Mouse (Mus musculus): ENCODE measurements at regions not wholly inside any gene's neighbourhood (a gene's known extent, or its start where the extent isn't known, plus 50 kb on each side); places are given as distances from the start of the nearest gene placed in this dataset.
"Not testable (repeated sequence)": the region's sequence is repeated elsewhere in the genome, so short reads cannot be mapped to it uniquely, and the experiment has no call there.

DNA sequence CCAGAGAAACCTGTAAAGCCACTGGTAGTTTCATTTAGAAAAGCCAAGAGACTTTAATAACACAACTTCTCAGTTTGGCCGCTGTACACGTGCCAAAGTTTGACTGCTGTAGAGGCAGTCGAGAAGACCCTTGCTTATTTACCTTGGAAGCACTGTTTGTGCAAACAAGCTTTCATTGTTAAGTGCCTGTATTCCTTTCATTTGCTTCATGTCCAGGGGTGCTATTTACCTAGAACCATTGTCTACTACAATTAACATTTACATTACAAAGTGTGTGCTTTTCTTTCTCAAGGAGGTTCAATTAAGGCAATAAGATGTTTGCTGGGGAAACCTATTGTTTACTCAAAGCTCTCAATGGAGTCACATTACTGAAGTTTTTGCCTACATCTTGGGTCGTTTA lies 236.9 kb downstream of the Mef2c start:
- intact Hi-C loops (cut with DNase I; ENCODE audit: low total_unique reads) = no loop called here
- no peak for DNase-seq

DNA sequence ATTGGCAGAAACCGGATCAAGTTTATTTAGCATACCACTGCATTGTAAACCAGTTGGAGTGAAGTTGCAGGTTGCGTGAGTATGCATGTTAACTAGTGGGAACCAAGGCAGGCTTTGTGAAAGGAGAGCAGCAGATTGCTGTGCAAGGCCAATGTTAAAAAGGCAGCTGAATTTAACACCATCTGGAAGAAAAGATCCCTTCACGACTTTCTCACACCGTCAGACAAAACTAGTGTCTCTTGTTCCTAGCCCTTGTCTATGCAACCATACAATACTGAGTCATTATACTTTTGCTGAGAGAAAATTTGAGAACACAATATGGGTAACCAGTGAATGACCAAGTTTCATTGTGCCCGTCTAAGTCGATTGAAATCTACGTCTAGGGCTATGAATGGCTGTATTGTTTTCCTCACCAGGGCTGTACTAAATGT lies 237.8 kb downstream of the Mef2c start:
- no peak for DNase-seq
- intact Hi-C loops (cut with DNase I; ENCODE audit: low total_unique reads) = no loop called here

DNA sequence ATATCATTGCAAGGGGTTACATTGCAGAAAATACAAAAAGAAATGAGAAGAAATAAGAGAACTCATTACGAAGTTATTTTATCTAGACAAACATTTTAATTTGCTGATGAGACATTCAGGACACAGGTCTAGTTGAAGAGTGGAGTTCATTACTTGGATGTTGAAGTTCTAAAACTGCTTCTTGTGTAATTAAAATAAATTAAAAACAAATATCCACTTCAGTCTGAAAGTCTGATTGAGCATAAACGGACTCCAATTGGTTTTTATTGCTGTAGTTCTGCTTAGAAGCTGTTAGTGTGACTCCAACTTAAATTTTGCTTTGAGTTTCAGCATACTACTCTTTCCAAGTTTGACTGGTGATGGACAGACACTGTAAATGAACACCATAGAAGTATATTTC lies 238.3 kb downstream of the Mef2c start:
- no peak for DNase-seq
- intact Hi-C loops (cut with DNase I; ENCODE audit: low total_unique reads) = no loop called here

DNA sequence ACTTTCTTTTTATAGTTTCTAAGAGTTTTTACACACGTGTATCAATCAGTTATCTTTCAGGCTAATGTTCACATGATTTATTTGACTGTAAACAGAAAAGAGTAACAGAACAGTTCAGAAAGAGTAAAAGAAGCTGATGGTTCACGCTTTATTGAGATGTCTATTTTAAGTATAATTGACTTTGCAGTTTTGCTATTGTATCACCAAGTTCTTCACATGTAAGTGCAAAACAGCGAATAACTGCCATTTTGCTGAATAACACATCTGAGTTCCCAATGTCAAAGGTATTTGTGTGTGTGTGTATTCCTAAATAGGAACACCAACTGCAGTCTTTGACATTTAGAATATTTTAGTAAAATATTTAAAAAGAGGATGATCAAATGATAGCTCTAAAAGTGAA lies 238.7 kb downstream of the Mef2c start:
- DNase-seq = no peak
- intact Hi-C loops (cut with DNase I; ENCODE audit: low total_unique reads) = no loop called here

DNA sequence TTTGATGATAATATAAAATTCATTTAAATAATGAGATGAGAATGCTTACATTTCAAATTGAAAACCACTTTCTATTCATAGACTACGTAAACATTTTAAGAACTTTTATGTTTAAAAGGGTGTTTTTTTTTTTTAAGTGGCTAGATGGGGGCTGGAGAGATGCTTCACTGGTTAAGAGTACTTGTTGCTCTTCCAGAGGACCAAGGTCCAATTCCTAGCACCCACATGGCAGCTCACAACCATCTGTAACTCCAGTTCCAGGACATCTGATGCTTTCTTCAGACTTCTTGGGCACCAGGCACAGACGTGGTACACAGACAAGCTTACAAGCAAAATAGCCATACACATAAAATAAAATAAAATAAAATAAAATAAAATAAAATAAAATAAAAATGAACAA lies 239.5 kb downstream of the Mef2c start:
- intact Hi-C loops (cut with DNase I; ENCODE audit: low total_unique reads) = no loop called here
- no peak for DNase-seq

DNA sequence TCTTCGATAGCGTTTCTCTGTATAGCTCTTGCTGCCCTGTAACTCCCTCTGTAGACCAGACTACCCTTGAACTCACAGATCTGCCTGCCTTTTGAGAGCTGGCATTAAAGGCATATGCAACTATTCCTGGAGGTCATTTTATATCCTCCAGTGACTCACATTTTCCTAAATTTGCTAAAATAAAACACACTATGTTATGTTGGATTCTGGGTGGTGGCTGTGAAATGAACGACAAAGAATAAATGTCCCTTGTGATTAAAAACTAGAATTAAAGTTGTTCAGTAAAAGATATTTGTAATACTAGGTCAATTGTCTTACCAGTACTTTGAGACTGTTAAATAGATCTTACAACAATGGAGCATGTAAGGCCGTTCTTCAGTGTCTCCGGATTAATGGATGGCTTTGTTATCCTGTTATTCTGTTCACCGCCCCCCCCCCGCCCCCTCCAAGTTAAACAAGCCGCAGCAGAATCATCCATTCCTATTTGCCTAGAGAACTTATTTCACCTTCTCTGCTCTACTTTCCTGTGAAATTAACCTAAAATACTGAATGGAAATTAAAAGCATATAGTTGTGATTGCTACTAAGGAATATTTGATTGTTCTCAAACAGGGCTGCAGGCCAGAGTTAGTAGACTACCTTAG lies 240.4 kb downstream of the Mef2c start:
- DNase-seq = no peak
- intact Hi-C loops (cut with DNase I; ENCODE audit: low total_unique reads) = no loop called here

DNA sequence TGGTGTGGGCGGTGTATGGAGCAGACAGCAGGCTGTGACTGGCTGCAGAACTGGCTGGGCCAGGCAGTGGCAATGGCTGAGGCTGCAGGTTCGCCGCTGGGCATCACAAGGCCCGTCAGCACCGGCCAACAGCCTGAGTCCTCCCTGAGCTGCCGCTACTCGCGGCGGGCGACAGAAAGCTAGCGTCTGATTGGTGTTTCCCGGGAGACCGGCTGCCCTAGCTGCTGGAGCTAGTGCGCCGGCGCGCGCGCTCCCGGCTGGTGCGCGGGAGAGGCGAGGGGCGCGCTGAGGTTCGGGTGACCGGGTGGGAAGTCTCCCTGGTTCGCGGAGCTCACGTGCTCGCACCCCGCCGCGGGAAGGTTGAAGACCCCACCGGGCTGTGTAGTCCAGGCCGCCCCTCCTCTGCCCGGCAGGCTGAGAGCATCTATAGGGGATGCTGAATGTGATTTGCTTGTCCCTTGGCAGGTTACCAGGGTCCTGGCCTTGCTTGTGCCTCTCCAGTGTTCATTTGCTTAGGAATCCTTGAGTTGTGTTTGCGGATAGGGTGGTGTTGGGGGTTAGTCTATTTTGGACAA lies 241.2 kb downstream of the Mef2c start:
- intact Hi-C loops (cut with DNase I; ENCODE audit: low total_unique reads) = no loop called here

DNA sequence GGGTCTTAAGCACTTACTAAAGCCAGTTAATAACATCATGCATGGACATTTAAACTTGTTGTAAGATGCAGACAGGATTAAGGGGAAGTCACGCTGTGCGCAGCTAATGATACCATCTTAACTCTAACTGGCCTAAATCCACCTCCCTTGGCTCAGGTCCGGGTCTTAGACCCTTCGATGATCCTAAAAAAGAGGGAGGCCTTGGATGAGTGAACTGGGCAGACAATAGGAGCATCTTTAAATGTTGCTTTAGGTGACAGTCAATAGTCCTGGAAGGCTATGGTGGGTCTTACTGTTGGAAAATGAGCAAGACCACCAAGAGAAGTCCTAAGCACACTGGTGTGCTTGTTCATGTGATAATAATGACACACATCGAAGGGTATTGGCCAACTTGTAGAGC lies 242.1 kb downstream of the Mef2c start:
- no peak for DNase-seq
- intact Hi-C loops (cut with DNase I; ENCODE audit: low total_unique reads) = no loop called here

More for the DNA sequence above, 241.2 kb downstream of the Mef2c start:
- DNase-seq = peak; percentile 16

DNA sequence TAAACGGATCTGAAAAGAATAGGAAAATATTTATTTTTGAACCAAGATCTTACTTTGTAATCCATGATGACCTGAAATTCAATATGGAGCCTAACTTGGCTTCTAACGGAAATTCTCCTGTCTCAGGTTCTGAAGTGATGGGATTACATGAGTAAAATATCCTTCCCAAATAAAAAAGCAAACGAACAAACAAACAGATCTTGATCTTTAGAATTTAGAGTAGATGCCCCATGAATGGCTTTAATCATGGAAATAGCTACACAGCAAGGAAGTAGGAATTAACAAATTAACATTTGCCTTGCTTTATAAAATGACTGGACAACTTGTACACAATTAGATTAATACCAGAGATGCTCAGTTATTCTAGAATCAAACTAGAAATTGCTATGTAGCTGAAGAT lies 243.8 kb downstream of the Mef2c start:
- DNase-seq = no peak

DNA sequence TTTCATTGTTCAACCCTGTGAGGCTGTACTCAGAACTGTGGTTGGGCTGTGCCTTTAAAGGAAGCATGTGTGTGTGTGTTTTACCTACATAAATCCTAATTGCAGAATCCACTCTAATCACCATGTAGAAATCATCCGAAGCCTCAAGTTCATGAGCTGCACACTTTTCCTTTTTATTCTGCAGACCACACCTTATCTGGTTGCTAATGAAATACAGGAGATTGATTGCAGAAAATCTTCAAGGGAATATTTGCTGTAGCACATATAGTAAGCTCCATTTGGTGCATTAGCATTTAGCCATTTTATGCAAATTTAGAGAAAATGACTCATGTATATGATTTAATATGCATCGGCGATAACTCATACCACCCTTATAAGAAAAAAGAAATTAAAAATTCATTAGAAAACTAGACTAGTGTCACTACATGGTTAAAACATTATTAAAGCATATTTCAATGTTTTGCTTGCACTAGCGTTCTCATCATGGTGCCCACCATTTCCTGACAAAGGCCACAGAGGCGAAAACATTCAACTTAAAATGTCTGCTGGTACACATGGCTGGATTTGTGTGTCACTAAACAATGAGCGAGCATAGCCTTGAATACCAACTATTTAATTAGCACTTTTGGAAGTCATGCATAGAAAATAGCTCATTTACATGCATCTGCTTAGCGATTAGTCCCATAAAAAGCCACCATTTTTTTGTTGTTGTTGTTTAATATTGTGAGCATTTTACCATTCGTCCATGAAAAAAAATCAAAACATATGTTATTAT lies 245.7 kb downstream of the Mef2c start:
- intact Hi-C loops (cut with DNase I; ENCODE audit: low total_unique reads) = no loop called here
- no peak for DNase-seq

More for the DNA sequence above, 243.8 kb downstream of the Mef2c start:
- intact Hi-C loops (cut with DNase I; ENCODE audit: low total_unique reads) = no loop called here

DNA sequence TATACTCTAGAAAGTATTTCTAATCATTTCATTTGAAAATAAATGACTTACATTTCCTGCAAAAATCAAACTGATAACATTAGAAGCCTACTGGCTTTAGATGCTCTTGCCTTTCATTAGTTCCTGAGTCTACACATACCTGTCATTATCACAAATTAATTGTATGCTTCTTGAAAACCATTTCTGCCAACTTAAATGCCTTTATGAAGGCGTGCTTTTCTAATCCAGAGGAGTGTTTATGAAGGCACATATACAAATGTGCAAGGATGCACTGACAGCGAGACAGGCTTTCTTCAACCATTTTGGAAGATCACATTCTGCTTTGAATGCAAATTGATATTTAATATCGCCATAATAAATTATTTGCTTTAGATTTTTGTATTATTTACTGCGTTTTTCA lies 246.6 kb downstream of the Mef2c start:
- intact Hi-C loops (cut with DNase I; ENCODE audit: low total_unique reads) = no loop called here
- no peak for DNase-seq

DNA sequence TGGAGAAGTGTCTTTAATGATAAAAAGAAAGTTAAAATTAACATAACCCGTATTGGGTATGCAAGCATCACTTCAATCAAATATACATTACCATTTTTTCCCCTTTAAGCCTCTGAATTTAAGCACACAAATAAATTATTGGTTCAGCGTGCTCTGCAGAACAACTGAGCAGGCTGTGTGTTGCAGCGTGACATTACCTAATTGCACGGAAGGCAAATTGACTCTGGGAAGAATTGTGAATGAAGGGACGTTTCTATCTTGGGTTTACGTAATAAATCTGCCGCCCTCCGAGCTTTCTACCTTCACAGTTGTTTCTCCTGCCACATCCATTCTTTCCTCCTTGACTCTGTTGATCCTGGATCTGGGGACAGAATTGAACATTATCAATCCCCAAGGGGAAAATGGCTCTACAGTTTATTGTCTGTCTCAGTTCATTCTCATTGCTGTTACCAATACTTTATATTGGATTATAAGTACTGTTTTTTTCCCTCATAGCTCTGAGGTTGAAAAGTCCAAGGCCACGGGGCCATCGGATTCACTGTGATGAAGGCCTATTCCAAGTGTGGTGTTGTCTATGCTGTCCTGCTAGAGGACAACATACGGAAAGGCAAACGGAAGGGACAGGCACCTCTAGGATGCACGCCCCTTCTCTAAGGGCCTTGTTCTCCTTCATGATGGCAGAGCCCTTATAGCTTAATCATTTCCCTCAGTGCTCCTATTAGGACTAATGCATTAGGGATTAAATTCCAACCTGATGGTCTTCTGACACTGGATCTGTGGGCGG lies 256.7 kb downstream of the Mef2c start:
- DNase-seq = no peak
- intact Hi-C loops (cut with DNase I; ENCODE audit: low total_unique reads) = no loop called here

DNA sequence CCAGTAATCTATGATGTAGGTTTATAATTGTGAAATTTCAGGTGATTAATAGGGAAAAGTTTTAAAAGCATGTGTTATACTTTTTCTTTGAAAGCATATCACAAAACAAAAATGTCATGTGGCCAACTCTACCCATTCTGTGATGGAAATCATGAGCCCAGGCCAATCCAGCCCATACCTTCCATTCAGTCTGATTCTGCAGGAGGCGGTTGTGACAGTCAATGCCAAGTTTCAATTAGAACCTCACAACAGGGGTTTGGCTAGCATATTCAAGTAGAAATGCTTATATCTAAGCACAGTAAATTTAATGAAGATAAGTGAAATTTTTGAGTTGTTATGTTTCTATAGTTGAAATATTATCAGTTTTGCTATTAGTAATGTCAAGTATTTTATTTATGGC lies 258.6 kb downstream of the Mef2c start:
- no peak for DNase-seq
- intact Hi-C loops (cut with DNase I; ENCODE audit: low total_unique reads) = no loop called here

DNA sequence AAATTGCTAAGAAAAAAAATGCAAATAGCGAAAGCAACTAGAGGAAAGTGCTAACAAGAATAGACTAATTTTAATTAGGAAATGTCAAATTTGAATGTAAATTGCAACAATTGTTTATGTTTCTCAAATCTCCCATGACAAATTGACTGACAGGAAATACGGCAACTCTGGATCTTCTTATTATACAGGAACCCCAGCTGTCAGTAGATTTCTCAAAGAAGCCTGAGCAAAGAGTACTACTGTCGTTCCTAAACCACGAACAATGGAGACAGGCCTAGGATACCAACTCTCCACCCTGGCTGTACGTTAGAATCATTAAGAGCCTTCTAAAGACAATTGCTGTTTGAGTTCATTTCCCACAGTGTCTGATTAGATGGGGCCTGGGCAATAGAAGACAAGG lies 259.5 kb downstream of the Mef2c start:
- intact Hi-C loops (cut with DNase I; ENCODE audit: low total_unique reads); DNase-seq: not testable (repeated sequence)

DNA sequence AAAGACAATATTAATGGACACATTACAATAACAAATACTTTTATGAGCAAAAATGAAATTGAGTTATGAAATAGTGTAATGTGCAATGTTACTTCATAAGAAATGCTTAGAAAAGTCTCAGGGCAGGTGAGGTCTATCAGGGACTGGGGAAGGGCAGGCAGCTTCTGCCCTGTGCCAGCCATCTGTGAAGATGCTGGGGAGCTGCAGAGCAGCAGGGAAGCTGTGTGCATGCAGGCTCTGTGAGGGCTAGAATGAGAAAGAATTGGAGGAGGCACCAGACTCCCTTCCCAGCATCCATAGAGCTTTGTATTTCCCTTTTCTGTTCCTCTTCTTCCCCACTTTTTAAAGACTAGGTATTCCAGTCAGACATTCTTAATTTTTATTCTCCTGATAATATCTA lies 281.8 kb downstream of the Mef2c start:
- intact Hi-C loops (cut with DNase I; ENCODE audit: low total_unique reads) = no loop called here
- DNase-seq = no peak

DNA sequence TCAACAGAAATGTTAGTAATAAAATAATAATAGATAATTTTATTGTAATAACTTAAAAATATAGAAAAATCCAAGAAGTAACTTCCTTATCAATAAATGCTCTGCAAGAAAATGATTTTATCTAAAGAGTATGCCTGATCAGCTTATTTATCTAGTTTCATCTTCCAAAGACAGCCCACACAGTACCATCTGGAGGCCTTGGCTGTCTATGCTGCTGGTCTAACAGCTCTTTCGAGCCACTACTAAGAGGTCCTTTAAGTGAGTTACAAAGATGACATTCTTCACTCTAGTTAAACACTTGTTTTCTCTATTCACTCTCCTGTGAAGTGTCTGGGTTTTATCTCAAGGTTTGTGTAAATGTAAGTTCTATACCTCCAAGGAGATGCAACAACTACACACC lies 305.7 kb downstream of the Mef2c start:
- intact Hi-C loops (cut with DNase I; ENCODE audit: low total_unique reads) = no loop called here
- DNase-seq = no peak

DNA sequence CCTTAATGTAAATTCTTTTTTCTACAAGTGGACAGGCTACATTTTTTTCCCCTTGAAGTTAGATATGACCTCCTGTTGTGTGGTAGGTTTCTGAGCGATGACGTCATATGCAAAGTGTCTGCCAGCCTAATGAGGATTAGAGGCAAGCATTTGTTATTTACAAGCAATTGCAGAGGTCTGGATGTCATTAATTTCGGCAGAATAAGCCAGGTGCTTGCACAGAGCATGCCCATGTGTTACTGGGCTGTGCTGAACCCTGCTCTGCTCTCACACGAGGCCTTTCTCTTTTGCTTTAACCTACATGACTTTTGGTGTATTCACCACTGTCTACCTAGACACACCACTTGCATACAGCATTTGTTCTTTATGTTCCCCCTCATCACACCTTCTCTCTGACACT lies 316.5 kb downstream of the Mef2c start:
- intact Hi-C loops (cut with DNase I; ENCODE audit: low total_unique reads) = no loop called here
- DNase-seq = no peak

DNA sequence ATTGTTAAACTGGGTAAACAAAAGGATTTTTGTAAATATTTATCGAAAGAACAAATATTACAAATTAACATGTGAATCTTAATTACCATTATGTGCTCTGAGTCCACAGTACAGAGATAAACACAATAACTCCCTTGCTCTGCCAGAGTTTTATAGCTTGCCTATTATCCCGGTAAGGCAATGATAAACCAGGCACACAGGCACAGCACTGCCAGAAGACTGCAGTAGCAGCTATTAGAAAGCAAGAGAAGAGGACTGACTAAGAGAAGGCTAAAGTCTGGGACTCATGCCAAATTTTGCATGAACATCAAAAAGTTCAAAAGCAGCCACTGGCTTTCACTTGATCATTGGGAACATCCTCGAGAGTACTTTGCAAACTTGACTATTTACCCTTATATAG lies 316.9 kb downstream of the Mef2c start:
- intact Hi-C loops (cut with DNase I; ENCODE audit: low total_unique reads) = no loop called here

DNA sequence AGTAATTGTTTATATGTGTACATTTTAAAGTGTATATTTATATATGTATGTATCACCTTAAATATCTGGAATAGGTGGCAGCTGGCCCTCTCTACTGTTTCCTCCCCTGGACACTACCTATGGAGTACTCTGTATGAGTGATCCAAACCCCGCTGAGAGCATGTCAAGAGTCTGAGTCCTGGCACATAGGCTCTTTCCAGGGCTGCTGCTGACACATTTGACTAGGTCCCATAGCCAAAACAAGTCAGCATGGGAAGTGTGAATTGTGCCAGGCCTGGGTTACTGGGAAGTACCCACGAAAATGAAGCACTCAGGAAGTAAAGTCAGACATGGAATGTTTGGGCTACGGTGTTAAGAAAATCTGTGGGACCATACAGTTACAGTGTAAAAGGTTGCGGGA lies 321.1 kb downstream of the Mef2c start:
- DNase-seq = no peak
- intact Hi-C loops (cut with DNase I; ENCODE audit: low total_unique reads) = no loop called here

More for the DNA sequence above, 316.9 kb downstream of the Mef2c start:
- no peak for DNase-seq

DNA sequence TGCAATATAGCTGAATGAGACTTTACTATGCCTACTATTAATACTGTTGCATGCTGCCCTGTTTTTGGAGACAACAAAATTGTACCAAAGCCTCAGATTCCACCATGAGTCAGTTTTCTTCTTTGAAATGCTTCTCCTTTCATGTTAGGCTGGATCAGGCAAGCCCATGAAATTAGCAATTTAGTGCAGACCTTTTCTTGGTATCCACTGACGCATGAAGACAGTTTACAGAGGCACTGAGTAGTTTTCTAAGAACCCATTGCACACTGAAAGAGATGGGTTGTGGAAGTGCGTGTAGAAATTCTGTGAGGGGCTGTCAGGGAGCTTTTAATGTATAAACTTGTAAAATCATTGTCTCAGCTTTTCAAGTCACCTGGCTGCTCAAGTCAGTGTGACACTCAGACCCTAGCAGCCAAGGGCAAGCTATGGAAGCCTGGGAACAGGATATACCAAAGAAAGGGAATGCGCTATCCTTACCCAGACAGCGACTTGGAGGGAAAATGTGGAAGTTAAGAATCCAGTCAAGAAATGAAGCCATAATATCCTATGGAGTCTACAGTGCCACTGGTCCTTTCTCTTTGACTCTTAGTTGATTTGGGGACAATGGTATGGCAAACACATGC lies 323.1 kb downstream of the Mef2c start:
- intact Hi-C loops (cut with DNase I; ENCODE audit: low total_unique reads) = no loop called here
- DNase-seq = no peak
